Mouse (Mus musculus): ENCODE data around the gene Lats2. TPM values are rescaled to one million over a fixed set of nuclear protein-coding genes. Genes with fewer than 3 reads are reported as not detected.
A peak's percentile ranks its signal among the peaks of the same experiment; 100 is the strongest.
"Not testable (repeated sequence)": the region's sequence is repeated elsewhere in the genome, so short reads cannot be mapped to it uniquely, and the experiment has no call there.

Lats2 gene
- polyA plus RNA-seq, 1 experiment from 2014 or later = 17.5 TPM

GRCm38 (mm10) chr14:57755661-57756060, 2.5 kb downstream of the Lats2 start:
- Histone ChIP-seq H3K27me3 (ENCODE audit: insufficient read depth, poor library complexity, severe bottlenecking) (no peaks in the 10 kb centered on the region), H3K9me3 (no peaks in the 10 kb centered on the region), H3K4me3 (no peak overlapping the region), H3K36me3 (no peaks in the 10 kb centered on the region), H3K27ac (no peak overlapping the region), H3K4me1 (replicated peaks) (peaks cover 16% of the 10 kb centered on the region)
- DNase-seq (ENCODE audit: low spot score) = no peak
- 91% methylated on average over 2 of the region's 2 CpGs for WGBS

- Histone ChIP-seq H3K27me3 (ENCODE audit: insufficient read depth, poor library complexity, severe bottlenecking) (no peaks in the 10 kb centered on the region), H3K27ac (peak overlapping the region; percentile 59; the same call in 1 of the 2 replicates), H3K4me1 (replicated peaks) (peaks cover 9% of the 10 kb centered on the region), H3K36me3 (no peaks in the 10 kb centered on the region), H3K9me3 (no peaks in the 10 kb centered on the region), H3K4me3 (no peak overlapping the region)
- 33% methylated on average over 9 of the region's 9 CpGs for WGBS
- no peak for DNase-seq (ENCODE audit: low spot score)
Observed at GRCm38 (mm10) chr14:57753351-57753992, 4.7 kb downstream of the Lats2 start.

- not testable (repeated sequence) for H3K27ac ChIP-seq; H3K9me3 ChIP-seq; DNase-seq (ENCODE audit: low spot score); H3K36me3 ChIP-seq; H3K4me3 ChIP-seq
- Histone ChIP-seq H3K27me3 (ENCODE audit: insufficient read depth, poor library complexity, severe bottlenecking) (peaks cover 11% of the 10 kb centered on the region), H3K4me1 (replicated peaks) (peaks cover 17% of the 10 kb centered on the region)
Observed at GRCm38 (mm10) chr14:57751006-57751405, 7.2 kb downstream of the Lats2 start.

- Histone ChIP-seq H3K36me3 (no peaks in the 10 kb centered on the region), H3K27ac (no peak overlapping the region), H3K4me1 (replicated peaks) (peaks cover 27% of the 10 kb centered on the region), H3K27me3 (ENCODE audit: insufficient read depth, poor library complexity, severe bottlenecking) (peaks cover 11% of the 10 kb centered on the region), H3K4me3 (no peak overlapping the region), H3K9me3 (no peaks in the 10 kb centered on the region)
- 79% methylated on average over 2 of the region's 2 CpGs for WGBS
- no peak for DNase-seq (ENCODE audit: low spot score)
Observed at GRCm38 (mm10) chr14:57749501-57749900, 8.7 kb downstream of the Lats2 start.

GRCm38 (mm10) chr14:57746001-57746771, 12.0 kb downstream of the Lats2 start, which contains the start of gene Gm49361:
TSS of gene Gm49361 (minus strand) at chr14:57746103.
- peaks cover 48% of the 10 kb centered on the region for H3K4me1 ChIP-seq (replicated peaks)
- peak within 1 kb of the TSS; percentile 95 for H3K4me3 ChIP-seq
- WGBS = under 1% methylated on average over 68 of the region's 68 CpGs
- peak within 1 kb of the TSS; percentile 97 for H3K27ac ChIP-seq
- H3K36me3 ChIP-seq = no peaks in the 10 kb centered on the region
- H3K9me3 ChIP-seq = no peaks in the 10 kb centered on the region
- peaks cover 11% of the 10 kb centered on the region for H3K27me3 ChIP-seq (ENCODE audit: insufficient read depth, poor library complexity, severe bottlenecking)
- peak; percentile 86 for DNase-seq (ENCODE audit: low spot score)

GRCm38 (mm10) chr14:57745291-57745969, 12.8 kb downstream of the Lats2 start:
- Histone ChIP-seq H3K4me1 (replicated peaks) (peaks cover 51% of the 10 kb centered on the region), H3K27me3 (ENCODE audit: insufficient read depth, poor library complexity, severe bottlenecking) (peaks cover 11% of the 10 kb centered on the region), H3K36me3 (no peaks in the 10 kb centered on the region), H3K9me3 (no peaks in the 10 kb centered on the region), H3K4me3 (peak overlapping the region; percentile 95), H3K27ac (peak overlapping the region; percentile 97)
- under 1% methylated on average over 103 of the region's 103 CpGs for WGBS
- peak; percentile 66 for DNase-seq (ENCODE audit: low spot score)

GRCm38 (mm10) chr14:57744547-57744946, 13.6 kb downstream of the Lats2 start:
- WGBS = under 1% methylated on average over 8 of the region's 8 CpGs
- Histone ChIP-seq H3K27ac (peak overlapping the region; percentile 97; the same call in 1 of the 2 replicates), H3K9me3 (no peaks in the 10 kb centered on the region), H3K36me3 (no peaks in the 10 kb centered on the region), H3K4me1 (replicated peaks) (peaks cover 51% of the 10 kb centered on the region), H3K27me3 (ENCODE audit: insufficient read depth, poor library complexity, severe bottlenecking) (peaks cover 11% of the 10 kb centered on the region), H3K4me3 (peak overlapping the region; percentile 95)
- no peak for DNase-seq (ENCODE audit: low spot score)

- H3K4me3 ChIP-seq = no peak overlapping the region
- no peaks in the 10 kb centered on the region for H3K9me3 ChIP-seq
- no peak overlapping the region for H3K27ac ChIP-seq
- no peak for DNase-seq (ENCODE audit: low spot score)
- peaks cover 57% of the 10 kb centered on the region for H3K4me1 ChIP-seq (replicated peaks)
- 85% methylated on average over 8 of the region's 8 CpGs for WGBS
- H3K36me3 ChIP-seq = peaks cover 13% of the 10 kb centered on the region
- H3K27me3 ChIP-seq (ENCODE audit: insufficient read depth, poor library complexity, severe bottlenecking) = no peaks in the 10 kb centered on the region
Observed at GRCm38 (mm10) chr14:57740651-57741050, 17.5 kb downstream of the Lats2 start.

GRCm38 (mm10) chr14:57737089-57737488, 21.1 kb downstream of the Lats2 start:
- Histone ChIP-seq H3K27me3 (ENCODE audit: insufficient read depth, poor library complexity, severe bottlenecking) (no peaks in the 10 kb centered on the region), H3K36me3 (peaks cover 27% of the 10 kb centered on the region), H3K9me3 (no peaks in the 10 kb centered on the region), H3K4me3 (no peak overlapping the region), H3K27ac (no peak overlapping the region), H3K4me1 (replicated peaks) (peaks cover 39% of the 10 kb centered on the region)
- DNase-seq (ENCODE audit: low spot score) = no peak

GRCm38 (mm10) chr14:57736141-57736540, 22.0 kb downstream of the Lats2 start:
- no peaks in the 10 kb centered on the region for H3K9me3 ChIP-seq
- peaks cover 36% of the 10 kb centered on the region for H3K4me1 ChIP-seq (replicated peaks)
- WGBS = 85% methylated on average over 4 of the region's 4 CpGs
- peaks cover 34% of the 10 kb centered on the region for H3K36me3 ChIP-seq
- H3K4me3 ChIP-seq = no peak overlapping the region
- no peaks in the 10 kb centered on the region for H3K27me3 ChIP-seq (ENCODE audit: insufficient read depth, poor library complexity, severe bottlenecking)
- H3K27ac ChIP-seq = no peak overlapping the region
- no peak for DNase-seq (ENCODE audit: low spot score)

GRCm38 (mm10) chr14:57732668-57733293, 25.4 kb downstream of the Lats2 start:
- Histone ChIP-seq H3K36me3 (peaks cover 35% of the 10 kb centered on the region), H3K9me3 (no peaks in the 10 kb centered on the region), H3K4me3 (no peak overlapping the region), H3K4me1 (replicated peaks) (peaks cover 46% of the 10 kb centered on the region), H3K27ac (0 out of 2 replicates have a peak overlapping the region, but pooled peaks have one; percentile 5), H3K27me3 (ENCODE audit: insufficient read depth, poor library complexity, severe bottlenecking) (no peaks in the 10 kb centered on the region)
- WGBS = 43% methylated on average over 6 of the region's 6 CpGs
- no peak for DNase-seq (ENCODE audit: low spot score)

- H3K4me3 ChIP-seq = no peak overlapping the region
- WGBS = 43% methylated on average over 9 of the region's 9 CpGs
- H3K27ac ChIP-seq = no peak overlapping the region
- peaks cover 54% of the 10 kb centered on the region for H3K36me3 ChIP-seq
- no peak for DNase-seq (ENCODE audit: low spot score)
- peaks cover 31% of the 10 kb centered on the region for H3K4me1 ChIP-seq (replicated peaks)
- H3K27me3 ChIP-seq (ENCODE audit: insufficient read depth, poor library complexity, severe bottlenecking) = no peaks in the 10 kb centered on the region
- H3K9me3 ChIP-seq = peaks cover 4% of the 10 kb centered on the region; the same call in 1 of the 2 replicates
Observed at GRCm38 (mm10) chr14:57730527-57730926, 27.7 kb downstream of the Lats2 start.
